Mouse (Mus musculus) T-cell, adult 2 months (primary cell): ENCODE results near the gene Elmod2.
"Not testable (repeated sequence)": the region's sequence is repeated elsewhere in the genome, so short reads cannot be mapped to it uniquely, and the experiment has no call there.

Source experiments
- DNase-seq: peaks from one replicate; pipeline ENCODE4 v3.0.0; 2022; ENCODE audit warnings: low spot score

Elmod2 gene

DNA sequence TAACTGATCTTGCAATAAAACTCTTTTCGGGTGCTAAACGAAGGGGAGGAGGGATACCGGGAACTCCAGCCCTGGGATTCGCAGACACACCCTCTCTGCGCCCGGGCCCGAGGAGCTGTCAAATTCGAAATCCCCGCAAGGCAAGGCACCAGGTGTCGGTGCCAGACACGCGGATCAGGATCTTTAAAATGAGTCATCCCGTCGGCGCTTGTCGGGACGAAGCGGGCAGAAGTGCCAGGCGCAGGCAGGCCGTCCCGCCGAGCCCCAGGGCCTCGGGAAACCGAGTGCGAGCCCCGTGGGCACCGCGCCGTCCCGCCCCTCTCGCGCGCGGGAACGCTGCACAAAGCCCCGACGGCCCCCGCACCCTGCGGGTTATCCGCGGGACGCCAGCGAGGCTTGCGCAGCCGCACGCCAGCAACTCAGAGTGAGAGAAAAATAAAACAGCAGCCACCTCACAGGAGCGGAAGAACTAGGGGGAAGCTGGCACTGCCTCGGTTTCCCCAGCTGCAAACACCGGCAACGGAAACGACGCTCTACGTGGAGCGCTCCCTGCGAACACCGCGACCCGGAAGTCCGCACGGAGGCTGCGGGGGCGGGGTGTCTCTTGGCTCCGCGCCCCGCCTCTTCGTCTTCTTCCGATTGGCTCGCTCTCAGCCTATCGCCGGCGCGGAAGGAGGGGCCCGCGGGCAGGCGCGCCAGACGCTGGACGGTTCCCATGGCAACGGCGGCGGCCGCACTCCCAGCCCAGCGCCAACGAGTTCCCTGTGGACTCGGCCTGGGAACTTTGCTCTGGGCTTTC, at the start of gene Elmod2:
TSS of gene Elmod2 (minus strand) at position 588 of the 799 bp plus-strand sequence.
- DNase-seq, result peak; percentile 94

DNA sequence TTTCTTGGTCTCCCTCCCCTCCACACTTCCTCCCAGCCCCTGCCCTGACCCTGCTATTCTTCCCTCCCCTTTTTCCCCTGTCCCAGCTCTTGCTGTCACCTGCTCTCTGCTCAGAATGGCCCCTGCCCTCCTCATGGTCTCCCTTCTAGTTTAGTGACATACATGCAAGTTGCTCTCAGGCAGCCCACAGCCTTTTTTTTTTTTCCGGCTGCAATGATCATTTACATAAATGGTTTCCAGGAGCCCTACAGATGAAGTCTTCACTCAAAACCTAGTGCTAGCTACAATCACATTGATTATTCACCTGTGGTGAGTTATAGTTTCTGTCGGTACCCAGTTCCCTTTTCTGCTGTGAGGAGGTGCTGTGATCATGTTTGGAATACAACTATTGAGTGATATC, 48.7 kb upstream of the Elmod2 start:
- no peak for DNase-seq

DNA sequence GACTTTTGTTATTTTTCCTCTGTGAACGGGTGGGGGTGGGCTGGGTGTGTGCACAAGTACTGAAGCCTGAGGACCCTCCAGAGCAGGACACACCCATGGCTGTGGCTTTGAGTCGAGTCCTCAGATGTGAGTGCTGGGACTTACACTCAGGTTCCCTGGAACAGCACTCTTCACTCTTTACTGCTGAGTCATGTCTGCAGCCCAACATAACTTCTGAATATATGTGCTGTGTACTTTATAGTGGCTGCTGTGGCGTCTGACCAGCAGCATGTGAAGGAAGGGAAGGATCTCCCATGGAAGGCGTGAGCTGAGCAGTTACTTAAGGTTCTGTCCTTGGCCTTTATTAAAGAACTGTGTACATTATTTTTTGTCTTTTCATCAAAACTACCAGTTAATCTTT, 47.9 kb upstream of the Elmod2 start:
- no peak for DNase-seq

DNA sequence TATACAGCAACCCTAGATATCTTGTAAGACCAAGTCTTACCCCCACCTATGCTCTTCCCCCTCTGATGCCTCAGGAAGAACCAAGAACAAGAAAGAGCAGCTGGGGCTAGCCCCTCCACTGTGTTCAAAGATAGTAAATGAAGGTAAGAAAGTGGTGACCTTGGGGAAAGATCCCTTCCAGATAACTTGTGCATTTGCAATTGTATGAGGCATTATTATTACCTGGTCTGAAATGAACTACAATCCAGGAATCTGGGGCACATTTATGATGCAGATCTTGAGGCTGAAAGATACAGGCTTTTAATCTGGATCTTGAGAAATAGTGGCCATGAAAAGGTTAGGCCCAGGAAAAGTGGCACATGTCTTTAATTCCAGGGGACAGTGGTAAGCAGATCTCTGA, 44.9 kb upstream of the Elmod2 start:
- no peak for DNase-seq

DNA sequence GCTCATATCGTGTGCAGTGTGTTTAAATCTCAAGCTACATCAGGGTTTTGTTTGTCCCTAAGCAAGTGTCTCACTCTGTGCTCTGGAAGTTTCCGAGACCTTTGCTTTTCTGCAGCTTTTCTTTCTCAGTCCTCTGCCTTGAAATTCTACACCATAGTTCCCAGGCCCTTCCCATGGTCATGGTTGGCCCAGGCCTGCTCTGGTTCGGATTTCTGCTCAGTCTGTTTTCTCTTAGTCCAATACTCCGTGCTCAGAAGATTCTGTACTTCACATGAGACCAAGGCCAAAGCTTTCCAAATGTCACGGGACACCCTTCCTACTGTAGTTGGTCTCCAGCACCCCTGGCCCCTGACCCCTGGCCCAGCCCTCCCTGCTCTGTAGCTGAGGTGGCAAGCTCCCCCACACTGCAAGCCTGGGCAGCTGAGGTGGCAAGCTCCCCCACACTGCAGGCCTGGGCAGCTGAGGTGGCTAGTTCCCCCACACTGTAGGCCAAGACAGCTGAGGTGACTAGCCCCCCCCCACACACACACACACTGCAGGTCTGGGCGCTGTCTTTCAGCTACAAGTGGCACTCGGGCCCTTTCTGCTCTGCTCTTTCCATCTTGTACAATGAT, 31.0 kb upstream of the Elmod2 start:
- no peak for DNase-seq

DNA sequence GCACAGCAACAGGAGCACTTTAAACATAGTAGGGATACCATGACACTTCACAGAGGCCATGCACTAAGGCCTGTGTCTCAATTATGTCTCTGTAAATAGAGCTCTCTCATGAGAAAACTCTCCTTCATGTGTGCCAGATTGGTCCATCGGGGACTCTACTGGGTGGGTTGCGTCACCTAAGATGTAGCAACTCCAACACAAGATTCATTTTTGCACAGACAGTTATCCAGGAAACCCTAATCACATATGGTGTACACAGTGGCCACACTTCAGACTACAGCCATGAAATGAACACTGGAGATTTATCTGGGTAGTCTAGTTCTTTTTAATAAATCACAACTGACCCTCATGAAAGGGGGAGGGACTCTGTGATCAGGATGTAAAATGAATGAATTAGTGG, 19.0 kb upstream of the Elmod2 start:
- no peak for DNase-seq

DNA sequence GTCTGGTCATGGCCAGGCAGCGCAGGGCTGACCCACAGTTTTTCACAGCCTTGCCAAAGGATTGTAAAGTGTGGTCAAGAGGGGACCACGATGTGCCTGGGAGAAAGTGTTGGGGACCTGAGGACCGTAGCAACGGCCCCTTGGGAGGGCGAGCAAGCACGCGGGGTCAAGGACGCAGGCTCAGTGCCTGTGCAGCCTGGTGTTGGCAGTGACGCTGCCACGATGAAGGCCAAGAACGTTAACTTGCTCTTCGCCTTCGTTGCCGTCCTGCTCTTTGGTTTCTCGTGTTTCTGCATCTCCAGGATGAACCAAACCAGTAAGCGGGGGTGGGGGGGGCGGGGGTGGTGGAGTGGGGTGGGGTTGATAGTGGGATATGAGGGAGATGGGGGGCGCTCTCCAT, 16.0 kb upstream of the Elmod2 start, which contains the start of gene Mgat4d:
TSS of gene Mgat4d (plus strand) at position 209 of the 400 bp plus-strand sequence.
- no peak for DNase-seq

DNA sequence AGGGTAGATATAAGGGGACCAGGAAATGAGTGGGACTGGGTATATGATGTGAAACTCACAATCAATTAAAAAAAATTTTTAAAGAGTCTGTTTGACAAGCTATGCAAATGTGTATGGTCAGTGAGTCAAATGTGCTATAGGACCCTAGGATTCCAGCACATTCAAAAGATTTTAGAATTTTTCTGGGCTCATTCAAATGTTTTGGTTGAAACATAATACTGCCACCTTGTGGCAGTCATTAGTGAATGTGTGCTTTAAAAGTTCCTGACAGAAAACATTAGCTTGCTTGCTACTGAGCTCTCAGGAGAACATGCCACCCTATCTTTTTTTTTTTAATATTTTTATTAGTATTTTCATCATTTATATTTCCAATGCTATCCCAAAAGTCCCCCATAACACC, 10.4 kb upstream of the Elmod2 start:
- no peak for DNase-seq

DNA sequence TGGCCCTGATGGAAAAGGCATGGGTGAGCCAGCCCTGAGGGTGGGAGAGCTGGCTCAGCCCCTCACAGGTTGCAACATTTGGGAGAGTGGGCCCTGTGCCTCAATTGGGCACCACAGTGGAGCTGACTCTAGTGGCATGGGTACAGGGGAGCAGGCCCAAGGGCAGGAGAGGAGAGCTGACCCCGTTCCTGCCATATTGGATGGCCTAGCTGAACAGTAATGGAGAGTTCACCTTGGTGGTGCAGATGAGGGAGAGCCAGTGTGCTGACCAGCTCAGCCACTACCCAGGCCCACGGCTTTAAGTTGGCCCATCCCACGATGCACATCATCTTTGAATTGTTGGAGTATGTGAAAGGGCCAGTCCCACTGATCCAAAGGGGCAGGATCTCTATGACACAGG, 9.8 kb upstream of the Elmod2 start:
- no peak for DNase-seq

DNA sequence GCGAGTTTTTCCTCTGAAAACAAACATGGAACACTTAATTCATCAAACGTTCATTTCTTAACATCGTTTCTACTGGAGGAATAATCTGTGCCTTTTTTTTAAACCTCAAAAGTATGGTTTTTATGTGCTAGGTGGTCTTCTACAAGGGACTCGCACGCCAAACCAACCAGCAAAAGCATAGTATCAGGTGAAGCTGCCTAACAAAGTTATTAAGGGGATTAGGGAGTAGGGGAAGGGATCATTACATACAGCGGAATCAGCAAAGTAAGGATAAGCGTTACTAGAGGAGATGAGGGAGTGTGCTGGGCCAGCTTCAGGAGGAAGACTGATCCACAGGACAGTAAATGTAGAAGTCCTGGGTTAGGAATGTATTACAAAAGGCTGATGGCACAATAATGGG, 578 bp upstream of the Elmod2 start:
- DNase-seq, result no peak

DNA sequence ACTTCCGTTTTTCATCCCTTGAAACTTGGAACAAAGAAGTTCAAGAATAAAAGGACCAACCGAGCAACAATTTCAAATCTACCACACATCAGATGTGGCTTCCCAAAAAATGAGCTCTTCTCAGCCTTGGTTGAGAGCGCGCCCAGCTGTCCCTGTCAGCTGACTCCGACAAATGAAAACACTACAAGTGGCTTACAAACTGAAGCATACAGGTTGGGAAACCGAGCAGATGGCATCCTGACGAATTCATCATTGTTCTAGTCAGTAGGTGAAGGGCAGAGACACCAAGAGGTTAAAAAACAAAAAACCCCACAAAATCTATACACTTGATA, 753 bp downstream of the Elmod2 start:
- no peak for DNase-seq

DNA sequence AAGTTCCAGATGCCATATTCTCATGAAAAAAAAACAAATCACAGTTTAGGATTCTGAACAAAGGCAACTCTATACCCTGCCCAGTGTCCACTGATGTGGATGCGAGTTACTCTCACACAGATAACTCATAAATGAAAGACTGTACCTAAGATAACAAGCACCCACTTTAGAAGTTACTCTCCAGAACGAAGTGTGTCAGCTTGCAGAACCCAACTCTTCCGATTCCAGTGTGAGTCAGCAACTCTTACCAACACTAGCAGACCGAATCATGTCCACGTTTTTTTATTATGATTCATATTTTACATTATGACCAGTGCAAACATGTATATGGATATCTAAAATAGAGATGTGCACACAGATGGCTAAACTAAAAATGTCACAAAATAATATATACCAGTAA, 4.4 kb downstream of the Elmod2 start:
- no peak for DNase-seq

DNA sequence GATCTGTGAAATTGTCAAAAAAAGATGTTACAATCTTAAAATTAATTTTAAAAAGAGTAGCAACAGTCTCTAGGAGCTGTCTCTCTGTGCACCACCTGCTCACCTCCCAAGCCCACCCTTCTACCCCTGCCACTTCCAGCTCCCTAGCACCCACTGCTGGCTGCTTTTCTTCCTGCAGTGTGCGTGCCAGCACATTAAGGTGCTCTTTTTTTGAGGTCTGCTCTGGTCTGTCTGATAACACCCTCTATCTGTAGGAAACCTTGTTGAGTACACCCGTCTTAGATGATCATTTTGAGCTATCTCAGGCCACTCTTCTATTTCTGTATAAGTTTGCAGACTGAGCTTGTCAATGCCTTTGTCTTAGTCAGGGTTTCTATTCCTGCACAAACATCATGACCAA, 9.2 kb downstream of the Elmod2 start:
- no peak for DNase-seq

DNA sequence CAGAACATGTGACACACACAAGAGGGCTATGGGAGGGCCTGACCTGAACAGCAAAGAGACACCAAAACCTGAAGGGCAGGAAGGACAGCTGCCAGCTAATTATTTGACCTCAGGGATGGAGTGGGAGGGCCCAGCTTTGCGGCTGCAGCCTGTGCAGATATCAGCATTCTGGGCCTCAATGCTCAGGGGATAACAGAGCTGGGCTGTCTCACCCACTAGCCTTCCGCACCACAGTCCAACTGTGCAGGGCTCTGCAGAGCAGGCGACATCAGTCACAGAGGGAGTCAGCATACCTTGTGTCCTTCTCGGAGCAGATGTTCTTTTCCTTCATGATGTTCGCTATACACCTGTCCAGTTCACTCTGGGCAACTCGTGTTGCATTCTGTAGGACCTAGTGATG, 9.9 kb downstream of the Elmod2 start:
- DNase-seq, result no peak

DNA sequence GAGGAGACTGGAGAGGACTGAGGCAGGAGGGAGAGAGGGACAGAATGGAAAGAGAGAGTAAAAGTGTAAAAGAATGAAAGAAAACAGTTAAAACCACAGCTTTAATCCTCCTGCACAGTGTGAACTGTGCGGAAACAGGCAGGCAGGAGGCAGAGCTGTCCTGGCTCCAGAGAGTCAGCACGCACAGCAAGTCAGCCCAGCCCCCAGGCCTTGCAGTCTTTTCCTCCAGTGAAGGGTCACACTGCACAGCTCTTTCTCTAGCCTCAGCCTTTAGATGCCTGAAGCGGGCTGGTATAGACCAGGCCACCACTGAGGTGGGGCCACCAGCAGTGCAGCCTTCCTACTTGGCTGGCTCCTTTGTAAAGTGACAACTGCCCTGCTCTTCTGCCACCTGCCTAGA, 11.7 kb downstream of the Elmod2 start:
- no peak for DNase-seq

DNA sequence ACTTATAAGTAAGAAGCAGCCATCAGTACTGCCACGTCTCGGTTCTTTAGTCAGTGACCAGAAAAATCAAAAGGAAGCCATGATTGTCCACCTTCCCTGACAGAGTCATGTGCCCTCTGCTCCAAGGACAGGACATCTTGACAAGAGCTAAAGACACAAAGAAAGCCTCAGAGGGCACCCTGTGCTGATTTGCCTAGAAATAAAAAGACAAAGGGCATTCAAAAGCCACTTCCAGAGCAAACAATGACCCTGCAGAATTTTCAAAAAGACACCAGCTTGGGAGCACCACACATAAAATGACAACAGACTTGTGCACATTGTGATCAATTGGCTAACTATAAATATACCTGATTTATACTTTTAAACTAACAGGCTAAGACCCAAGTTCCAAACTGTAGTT, 16.6 kb downstream of the Elmod2 start:
- no peak for DNase-seq

DNA sequence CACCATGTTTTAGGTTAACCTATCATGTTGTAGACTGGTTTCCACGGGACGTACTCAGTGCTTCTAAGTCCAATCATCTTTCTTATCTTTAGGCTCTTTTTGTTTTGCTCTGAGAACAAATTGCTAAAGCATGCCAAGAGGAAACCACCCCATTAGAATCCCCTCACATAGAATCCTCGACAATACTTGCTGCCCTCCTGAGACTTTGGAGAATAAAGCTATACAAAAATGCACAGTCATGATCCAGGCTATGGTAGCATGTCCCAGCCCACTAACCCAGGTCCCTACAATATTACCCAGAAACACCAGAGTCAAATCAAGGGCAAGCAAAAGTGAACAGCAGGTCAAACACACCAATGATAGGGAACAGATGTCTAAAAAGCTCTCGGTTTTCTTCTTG, 17.2 kb downstream of the Elmod2 start:
- not testable (repeated sequence) for DNase-seq

DNA sequence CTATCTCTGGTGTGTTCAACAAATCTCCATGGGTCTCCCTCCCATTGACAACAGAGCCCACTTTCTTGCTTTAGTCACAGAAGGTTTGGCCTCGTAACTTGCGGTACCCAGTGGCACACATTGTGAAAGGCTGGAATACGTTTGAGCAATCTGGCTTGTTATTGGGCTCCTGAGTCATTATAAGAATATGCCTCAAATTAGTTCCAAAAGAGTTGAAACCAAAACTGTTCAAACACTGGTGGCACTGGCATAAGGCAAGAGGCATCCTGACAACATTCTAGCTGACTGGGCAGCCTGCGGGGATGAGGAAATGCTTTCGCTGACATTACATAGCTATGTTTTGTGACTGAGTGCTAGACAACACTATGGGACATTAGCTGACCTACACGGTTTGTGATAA, 22.4 kb downstream of the Elmod2 start:
- no peak for DNase-seq

DNA sequence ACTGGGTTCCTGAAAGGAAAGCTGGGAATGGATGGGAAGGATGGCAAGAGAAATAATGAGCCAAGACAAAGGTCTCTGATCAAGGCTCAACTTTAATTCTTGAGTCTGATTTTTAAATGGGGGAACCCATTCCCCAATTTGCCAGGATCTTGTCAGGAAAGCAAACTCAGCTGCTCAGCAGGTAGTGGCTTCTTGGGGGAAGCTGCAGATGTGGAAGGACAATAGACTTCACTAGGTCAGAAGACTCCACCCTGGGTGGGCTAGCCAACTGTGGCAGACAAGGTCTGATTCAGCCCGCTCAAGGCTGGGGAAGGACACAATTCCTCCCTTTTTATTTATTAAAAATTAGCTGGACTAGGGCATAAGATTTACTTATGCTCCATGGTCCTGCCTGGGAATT, 27.3 kb downstream of the Elmod2 start:
- no peak for DNase-seq

DNA sequence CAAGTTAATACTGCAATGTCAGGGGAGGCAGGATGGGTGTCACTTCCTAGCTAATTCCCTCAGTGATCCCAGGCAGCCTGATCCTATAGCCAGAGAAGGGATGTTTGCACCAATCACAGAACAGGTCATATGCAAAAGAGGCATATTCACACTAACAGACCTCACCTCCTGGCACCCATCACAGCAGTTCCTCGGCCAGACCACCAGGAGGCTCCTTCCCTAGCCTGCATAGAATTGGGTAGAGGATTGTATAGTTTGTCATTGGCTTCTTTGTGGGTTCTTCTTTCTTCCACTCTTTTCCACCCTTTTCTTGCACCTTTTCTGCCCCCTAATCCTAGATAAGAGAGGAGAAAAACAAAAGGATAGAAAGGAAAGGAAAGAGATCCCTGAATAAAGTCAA, 32.2 kb downstream of the Elmod2 start:
- no peak for DNase-seq

DNA sequence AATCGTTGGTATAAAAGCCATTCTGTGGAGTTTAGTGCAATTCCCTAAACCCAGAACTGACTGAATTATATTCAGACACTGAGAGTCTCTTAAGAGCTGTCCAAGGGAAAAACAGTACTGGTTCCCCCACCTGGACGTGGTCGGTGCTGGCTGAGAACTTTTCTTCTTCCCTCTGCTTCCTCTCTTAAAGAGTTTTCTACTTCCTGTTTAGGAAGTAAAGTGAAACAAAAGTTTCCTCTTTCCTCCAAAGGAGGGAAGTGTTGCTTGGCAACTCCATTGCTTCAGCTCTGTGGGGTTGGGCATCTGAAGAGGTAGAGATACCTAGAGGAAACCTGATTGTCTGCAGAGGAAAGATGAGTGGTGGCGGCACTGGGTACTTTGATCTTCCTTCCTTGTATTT, 34.9 kb downstream of the Elmod2 start:
- DNase-seq, result no peak

DNA sequence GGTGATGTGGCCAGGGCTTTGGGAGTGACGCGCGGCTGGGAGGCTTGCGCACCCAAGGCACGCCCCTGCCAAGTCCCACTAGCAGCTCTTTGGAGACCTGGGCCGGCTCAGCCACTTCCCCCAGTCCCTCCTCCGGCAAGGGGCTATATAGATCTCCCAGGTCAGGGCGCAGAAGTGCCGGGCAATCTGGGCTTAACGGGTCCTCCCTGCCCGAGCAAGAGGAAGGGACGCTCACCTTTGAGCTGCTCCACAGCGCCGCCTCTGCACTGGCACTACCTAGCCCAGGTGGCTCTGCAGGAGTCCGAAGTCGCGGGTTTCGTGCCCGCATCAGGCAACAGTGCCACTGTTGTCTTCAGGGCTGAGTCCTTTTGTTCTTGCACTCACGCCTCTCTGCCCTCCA, 42.1 kb downstream of the Elmod2 start, which contains the start of gene Ucp1:
TSS of gene Ucp1 (plus strand) at position 177 of the 400 bp plus-strand sequence.
- no peak for DNase-seq

DNA sequence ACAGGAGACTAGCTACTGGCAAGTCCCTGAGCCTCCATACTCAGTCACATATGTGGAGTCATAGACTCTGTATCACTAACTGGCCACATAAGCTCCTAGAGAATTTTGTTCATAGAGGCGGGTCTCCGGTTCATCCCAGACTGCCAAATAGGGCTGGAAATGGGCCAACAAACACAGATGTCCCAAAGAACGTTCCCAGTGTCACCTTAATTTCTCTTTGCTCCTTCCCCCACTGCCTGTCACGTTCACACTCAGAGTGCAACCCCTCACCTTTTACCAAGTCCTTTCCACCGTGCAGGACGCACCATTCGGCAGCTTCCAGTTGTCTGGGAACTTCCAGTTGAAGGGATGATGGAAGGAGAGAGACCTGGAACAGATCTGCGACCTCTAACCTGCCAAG, 46.9 kb downstream of the Elmod2 start:
- no peak for DNase-seq

DNA sequence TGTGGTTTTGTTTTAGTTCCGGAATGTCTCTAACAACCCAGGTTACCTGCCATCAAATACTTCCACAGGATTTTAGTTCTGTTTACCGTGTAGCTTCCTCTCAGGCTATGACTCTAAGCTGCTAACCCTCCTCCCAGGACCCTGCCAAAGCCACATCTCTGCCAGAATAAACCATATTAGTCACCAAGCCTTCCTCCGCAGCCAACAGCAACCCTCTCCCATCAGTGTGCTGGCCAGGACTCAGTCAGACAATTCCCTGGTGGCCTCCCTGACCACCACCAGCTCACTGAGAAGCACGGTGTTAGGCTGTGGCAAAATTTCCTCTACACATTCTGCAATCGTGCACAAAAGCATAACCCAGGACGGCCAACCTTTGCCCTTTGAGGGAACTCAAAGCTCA, 53.9 kb downstream of the Elmod2 start:
- DNase-seq, result no peak
